Mouse (Mus musculus): ENCODE results near the gene Nynrin.

Nynrin gene

DNA sequence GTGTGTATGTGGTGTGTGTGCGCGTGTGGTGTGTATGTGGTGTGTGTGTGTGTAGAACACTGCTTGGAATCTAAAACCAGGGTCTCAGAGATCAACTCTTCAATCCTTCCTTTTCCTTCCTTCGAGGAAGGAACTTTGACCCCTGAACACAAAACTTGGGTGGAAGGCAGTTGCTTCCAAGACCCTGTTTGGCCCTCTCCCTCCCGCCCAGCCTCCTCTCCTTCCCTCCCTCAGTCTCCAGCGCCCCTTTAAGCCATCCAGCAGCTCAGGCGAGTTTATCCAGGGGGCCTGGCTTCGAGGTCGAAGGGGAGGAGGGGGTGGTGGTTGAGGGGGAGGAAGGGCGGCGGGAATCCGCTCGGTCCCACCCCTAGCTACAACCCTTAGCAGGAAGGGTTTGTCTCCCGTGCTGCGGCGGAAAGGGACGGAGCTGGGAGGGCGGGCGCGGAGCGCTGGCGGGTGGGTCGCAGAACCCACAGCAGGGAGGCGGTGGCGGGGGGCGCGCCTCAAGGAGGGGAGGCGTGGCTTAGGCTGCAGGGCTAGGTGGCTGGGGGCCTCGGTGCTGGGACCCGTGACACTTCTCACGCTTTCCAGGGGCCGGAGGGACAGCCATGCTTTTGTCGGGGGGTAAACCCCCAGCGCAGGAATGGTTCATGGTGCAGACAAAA is at the start of gene Nynrin:
Gene Nynrin (plus strand): TSS at position 390 of the 665 bp plus-strand sequence.
- DNase-seq = no peak

DNA sequence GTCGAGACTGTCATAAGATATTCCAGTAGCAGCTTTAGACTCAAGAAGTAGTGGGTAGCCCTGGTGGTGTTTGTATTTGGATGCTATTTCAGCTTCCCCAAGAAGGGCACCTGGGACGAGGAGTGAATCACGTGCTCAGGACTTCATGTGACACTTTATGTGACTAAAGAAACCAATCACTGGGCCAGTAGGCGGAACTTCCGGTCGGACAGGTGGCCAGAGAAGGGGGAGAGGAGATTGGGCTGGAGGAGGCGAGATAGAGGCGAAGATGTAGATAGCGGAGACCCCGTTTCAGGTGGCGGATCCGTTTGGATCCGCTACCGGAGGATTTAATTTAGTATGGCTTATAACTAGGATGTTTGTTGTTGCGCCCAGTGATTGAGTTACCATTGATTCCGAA is 38.9 kb upstream of the Nynrin start:
- peak; percentile 83 for DNase-seq

DNA sequence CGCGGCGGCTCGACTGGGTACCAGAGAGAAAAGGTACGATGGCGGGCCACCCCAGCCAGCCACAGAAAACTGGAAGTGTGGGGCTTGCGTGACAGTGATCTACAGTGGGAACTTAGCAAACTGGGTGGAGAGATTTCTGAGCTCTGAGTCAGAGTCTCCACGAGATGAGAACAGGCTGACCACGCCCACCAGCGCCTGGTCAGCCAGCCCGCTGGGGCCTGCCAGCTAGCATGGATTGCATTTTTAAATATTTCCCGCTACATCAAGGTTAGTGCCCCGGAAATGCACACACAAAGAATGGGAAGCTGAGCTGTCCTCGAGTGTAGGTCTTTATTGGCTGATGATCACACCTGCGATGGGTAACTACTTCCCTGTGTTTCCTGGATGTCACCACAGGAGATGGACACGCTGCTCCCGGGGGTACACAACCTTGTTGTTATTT is 38.5 kb upstream of the Nynrin start:
- DNase-seq = peak; percentile 37

DNA sequence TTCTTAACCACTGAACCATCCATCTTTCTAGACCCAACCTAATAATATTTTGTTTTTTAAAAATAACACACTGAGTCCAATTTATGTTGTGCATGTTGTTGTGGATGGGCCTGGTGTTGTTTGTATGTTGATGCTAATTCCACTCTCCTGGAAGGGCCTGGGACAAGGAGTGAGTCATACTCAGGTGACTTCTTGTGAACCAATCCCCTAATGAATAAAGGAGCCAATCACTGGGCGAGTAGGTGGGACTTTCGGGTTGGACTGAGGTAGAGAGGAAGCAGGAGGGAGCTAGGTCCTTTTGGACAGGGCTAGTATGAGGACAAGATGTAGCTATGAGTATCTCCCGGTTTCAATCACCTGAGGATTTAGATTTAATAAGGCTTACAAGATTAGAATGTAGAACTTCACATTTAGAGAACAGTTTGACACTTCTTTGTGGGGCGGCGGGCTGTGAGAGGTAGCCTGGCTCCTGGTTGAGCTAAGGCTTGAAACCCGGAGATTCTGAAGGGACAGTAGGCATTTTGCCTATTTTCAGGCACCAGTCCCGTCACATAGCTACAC is 33.9 kb upstream of the Nynrin start:
- DNase-seq = no peak

DNA sequence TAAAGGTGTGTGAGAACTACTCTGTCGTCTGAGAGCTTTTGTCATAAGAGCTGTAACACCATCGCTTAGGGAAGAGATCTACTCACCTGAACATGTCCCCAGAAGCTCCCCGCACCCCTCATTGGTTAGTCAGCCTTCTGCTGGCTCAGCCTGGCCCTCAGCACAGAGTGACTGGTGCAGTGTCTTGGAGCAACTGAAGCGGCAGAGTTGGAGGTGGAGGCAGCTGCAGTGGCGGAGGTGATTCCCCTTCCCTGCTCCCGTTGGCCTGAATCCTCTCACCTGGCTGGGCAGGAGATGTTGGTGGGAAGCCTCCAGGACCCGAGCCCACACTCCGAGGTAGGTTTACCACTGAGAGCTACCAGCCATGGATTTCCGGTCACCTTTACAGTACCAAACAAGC is 33.2 kb upstream of the Nynrin start:
- no peak for DNase-seq

DNA sequence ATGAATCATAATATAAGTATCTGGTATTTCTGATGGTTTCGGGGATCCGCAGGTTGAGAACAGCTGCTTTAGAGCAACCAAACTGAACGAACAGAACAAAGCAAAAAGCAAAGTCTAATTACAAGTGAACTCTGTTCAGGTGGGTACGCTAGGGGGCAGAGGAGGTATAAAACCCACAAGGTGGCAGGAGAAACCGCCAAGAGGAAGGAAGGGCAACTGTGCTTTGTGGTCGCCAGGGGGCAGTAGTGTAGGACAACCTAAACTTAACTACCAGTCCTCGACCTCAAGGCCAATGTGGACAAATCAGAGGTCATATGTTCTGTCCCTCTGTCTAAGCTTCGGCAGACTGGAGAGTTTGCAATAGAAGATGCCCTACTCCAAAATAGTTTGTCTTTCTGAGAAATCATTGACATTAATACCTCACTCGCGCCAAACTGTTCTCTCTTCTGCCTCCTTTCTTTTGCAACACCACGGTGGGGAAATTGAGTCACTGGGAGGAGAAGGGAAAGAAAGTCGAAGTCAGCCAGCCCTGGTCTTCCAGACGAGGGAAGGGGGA is 31.3 kb upstream of the Nynrin start:
- peak; percentile 45 for DNase-seq

DNA sequence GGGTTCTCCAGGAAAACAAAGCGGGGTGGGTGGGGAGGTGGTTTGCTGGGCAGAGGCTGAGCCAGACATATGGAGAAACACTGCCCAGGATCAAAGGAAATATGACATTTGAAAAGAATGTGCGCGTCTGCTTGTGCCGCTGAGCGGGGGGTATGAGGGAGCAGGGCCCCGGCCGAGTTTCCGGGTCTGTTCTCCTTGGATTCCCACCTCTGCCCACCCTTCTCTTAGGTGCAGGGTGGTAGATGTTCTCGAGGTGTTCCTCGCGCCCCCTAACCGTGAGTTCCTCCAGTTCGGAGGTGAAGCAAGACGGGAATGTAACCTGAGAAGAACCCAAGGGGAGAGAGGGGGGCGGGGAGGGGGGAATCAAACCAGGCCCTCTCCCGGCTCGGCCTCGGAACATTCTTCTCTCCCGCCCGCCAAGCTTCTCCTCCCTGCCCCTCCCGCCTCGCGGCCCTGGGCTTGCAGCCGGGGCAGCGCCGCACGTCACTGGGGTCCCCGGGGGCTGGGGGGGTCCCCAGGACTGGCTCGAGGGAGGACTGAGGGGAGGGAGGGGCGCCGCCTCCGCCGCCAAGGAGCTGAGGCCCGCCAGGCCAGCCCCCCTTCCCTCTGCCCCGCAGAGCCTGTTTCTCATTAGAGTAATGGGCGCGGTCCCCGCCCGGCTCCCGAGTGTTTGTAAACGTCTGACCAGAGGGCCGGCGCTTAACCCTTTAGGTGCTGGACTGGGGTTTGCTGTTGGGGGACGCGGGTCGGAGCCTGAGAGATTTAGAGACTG is 30.6 kb upstream of the Nynrin start, which contains the start of gene Nfatc4:
Gene Nfatc4 (plus strand): TSS at position 154 of the 772 bp plus-strand sequence.
- no peak for DNase-seq

DNA sequence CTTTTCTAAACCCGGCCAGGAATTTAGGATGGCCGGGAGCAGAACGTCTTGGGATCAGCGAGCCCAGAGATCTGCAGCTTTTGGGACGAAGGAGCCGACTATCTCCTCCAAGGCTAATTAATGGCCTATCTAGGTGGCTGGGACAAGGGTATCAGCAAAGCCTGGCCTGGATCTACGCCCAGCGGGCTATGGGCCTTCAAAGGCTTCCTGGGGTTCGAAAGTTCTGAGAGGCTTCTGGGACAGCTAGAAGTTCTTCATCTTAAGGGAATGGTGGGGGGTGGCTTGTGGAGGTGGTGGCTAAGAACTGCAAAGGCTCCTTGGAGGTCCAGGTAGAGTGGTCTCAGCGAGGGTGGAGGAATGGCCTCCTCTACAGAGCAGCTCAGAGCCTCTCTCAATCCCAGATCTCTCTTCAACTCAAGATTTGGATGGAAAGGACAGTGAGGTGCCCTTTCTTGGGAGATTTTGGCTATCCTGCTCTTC is 29.8 kb upstream of the Nynrin start:
- no peak for DNase-seq

DNA sequence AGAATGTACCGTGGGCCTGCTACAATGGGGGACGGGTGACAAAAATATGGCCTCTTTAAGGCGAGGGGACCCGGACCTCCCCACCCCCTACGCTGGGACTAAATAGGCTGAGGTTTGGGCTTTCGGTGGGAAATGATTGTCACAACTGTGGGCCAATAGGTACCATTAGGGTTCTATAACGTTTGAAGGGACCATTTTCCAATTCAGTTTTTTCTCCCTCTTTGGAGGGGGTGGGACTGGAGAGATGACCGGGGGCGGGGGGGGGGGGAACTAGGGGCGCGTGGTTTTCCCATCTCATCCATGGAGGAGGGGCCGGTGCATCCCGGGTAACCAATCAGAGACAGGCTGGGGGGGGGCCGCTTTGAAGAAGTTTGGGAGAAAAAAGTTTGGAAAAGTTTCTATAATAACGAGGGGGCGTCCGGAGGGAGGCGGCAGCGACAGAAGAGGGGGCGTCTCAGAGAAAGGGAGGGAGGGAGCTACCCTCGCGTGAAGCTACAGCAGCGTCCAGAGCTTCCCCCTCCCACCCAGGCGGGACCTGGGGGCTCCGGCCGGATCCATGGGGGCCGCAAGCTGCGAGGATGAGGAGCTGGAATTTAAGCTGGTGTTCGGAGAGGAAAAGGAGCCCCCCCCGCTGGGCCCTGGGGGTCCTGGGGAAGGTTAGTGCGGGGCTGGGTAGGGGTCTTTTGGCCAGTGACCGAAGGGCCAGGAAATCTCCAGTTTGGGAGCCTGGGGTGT is 29.2 kb upstream of the Nynrin start:
- DNase-seq = no peak

DNA sequence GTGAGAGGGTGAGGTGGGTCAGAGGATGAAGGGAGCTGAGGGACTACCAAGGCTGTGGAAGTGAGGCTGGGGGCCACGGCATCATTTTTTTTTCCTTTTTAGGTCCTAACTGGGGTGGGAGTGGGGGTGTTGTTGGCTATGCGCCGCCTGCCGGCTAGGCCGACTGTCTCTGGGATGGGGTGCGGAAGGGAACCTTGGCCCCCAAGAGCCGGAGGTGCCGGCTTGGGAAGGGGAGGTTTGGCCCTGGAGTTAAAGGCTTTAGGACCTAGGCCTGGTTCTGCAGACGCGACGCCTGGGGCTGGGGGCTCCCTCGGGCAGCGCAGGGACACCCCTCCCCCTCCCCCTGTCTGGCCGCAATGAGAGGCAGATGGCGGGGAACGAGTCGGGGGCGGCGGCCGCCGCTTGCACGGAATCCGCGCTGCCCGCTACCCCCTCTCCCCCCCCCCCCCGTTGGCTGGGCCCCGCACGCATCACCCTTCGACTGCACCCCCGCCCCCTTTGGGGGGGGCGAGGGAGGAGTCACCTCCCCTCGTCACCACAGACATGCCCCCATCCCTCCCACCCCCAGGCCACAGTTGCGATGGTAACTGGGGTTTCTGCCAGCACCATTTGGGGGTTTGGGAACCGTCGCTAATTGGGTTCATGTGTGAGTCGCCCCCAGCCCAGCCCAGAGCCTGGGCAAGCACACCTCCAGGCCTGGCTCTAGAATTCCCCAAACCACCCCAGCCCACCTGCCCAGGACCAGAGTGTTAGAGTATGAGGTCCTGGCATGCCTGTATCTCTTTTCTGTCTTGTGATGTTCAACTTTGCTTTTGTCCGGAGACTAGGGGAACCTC is 28.4 kb upstream of the Nynrin start:
- DNase-seq = no peak

DNA sequence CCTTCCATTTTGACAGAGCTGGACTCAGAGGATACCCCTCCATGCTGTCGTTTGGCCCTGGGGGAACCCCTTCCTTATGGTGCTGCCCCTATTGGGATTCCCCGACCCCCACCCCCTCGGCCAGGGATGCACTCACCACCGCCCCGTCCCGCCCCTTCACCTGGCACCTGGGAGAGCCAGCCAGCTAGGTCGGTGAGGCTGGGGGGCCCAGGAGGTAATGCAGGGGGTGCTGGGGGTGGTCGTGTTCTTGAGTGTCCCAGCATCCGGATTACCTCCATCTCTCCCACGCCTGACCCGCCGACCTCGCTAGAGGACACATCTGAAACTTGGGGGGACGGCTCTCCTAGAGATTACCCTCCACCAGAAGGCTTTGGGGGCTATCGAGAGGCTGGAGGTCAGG is 27.7 kb upstream of the Nynrin start:
- no peak for DNase-seq

DNA sequence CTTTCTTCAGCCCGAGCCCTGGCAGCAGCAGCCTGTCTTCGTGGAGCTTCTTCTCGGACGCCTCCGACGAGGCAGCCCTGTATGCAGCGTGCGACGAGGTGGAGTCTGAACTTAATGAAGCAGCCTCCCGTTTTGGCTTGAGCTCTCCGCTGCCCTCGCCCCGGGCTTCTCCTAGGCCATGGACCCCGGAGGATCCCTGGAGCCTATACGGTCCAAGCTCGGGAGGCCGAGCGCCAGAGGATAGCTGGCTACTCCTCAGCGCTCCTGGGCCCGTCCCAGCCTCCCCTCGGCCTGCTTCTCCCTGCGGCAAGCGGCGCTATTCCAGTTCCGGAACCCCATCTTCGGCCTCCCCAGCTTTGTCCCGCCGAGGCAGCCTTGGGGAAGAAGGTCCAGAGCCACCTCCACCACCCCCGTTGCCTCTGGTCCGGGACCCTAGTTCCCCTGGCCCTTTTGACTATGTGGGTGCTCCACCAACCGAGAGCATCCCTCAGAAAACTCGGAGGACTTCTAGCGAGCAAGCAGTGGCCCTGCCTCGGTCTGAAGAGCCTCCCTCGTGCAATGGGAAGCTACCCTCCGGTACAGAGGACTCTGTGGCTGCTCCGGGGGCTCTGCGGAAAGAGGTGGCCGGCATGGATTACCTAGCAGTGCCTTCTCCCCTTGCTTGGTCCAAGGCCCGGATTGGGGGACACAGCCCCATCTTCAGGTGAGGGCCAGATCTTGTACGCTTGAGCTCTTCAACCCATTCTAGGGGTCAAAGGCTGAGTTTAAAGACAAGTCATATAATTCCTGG is 27.1 kb upstream of the Nynrin start:
- no peak for DNase-seq

DNA sequence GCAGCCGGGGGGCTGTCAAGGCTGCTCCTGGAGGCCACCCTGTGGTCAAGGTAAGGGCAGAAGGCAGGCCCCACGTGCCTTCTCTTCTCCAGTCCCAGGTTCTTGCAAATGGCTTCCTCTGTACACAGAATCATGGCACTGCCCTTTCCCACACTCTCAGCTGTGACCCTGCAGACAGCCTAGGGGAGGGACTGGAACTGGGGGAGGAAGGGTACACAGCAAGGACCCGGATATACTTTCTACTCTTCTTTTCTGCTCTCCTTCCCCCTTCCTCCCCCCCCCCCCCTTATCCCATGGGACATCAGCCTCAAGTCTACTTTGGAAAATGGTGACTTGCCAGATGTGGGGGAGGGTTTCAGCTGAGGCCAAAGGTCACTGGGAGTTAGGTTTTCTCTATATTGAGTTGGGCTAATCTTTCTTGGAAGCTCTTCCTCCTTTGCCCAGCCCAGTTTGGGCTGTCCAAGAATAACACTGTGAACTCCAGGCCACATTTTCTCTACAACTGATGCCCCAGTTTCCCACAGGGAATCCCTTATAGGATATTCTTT is 25.0 kb upstream of the Nynrin start:
- no peak for DNase-seq

DNA sequence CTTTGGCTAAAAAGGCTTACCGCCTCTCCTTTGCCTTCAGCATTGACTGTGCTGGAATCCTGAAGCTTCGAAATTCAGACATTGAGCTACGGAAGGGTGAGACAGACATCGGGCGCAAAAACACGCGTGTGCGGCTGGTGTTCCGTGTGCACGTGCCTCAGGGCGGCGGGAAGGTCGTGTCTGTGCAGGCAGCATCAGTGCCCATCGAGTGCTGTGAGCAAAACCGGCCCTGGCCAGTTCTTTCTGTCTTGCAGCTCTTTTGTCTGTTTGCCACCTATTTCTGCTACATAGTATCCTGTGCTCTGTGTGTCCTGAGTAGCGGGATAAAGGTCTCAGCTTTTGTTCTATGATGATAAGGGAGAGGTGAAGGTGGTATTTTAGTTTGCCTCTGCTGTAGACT is 24.0 kb upstream of the Nynrin start:
- no peak for DNase-seq

DNA sequence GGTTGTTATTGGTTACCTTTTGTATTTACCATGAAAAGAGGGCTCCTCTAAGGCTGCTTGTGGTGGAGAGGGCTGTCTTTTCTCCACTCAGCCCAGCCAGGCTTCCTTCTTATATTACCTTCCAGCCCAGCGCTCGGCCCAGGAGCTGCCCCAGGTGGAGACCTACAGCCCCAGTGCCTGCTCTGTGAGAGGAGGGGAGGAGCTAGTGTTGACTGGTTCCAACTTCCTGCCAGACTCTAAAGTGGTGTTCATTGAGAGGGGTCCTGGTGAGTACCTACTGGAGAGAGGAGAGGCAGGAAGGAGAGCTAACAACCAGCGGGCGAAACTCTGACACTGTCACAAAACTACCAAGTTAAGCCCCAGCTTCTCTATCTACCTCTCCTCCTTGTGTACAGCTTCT is 23.5 kb upstream of the Nynrin start:
- DNase-seq = no peak

DNA sequence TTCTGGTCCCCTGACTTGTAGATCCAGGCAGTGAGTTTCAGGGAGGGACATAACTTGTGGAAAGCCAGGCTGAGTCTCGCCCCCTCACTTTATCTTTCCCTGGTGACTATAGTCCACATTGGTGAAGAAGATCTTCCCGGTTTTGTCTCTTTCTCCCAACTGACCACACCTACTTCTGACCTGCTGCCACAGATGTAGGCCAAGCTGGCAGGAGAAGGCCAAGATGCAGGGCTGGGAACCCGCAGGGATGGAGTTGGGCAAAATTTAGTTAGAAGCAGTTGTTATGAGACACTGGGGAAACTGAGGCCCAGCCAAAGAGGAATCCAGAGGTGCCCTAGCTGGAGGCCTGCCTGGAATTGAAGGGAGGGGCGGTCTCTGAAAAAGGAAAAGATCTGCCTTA is 20.7 kb upstream of the Nynrin start:
- DNase-seq = no peak

DNA sequence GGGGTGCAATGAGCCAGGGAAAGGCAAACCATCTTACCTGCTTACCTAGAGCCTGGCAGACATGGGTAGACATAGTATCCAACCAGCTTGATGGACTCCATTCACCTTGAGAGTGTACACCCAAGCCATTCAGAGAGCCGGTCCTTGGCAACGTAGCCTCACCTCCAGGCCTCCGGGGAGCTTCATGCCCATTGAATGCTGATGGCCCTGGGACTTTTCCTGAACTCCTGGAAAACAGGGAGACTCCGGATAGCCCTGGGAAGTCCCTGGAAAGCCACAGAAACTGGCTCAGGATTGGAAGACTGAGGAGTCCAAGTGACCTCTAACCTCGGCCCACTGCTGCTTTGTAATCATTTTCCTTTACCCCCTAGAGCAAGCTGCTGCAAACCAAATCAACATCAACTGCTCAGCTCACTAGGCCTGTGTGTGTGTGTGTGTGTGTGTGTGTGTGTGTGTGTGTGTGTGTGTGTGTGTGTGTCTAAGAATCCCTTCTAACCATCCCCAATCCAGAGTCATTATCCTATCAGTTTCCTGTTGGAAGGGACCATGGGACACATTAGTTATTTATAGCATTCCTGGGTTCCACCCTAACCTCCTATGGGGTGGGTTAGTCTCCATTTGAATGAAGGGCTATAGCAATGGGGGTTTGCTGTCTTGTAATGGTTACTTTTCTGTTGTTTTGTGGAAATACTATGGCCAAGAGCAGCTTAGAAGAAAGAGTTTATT is 18.8 kb upstream of the Nynrin start:
- DNase-seq = no peak

DNA sequence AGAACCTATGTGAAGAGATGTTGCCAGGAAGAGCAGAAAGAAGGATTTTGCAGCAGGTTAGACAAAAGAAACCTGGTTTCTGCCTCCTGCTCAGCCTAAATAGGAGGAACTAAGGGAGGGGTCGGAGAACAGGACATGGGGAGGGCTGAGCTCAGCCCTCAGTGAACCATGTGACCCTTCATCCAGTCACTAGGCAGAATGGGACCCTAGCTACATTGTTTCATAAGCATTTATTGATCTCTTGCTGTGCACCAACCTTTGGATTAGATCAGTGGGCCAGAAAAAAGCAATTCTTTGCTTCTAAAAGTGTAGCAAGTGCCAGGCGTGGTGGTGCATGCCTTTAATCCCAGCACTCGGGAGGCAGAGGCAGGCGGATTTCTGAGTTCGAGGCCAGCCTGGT is 15.5 kb upstream of the Nynrin start:
- DNase-seq = no peak

DNA sequence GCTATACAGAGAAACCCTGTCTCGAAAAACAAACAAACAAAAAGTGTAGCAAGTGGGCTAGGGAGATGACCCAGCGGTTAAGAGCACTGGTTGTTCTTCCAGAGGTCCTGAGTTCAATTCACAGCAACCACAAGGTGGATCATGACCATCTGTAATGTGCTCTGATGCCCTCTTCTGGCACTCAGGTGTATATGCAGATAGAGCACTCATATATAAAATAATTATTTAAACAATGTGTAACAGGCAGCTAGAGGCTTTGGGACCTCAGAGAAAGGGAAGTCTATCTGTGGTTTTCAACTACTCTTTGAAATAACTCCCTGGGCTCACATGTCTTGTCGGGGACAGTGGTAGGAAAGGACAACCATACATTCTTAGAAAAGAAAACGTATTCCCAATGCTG is 15.1 kb upstream of the Nynrin start:
- no peak for DNase-seq

DNA sequence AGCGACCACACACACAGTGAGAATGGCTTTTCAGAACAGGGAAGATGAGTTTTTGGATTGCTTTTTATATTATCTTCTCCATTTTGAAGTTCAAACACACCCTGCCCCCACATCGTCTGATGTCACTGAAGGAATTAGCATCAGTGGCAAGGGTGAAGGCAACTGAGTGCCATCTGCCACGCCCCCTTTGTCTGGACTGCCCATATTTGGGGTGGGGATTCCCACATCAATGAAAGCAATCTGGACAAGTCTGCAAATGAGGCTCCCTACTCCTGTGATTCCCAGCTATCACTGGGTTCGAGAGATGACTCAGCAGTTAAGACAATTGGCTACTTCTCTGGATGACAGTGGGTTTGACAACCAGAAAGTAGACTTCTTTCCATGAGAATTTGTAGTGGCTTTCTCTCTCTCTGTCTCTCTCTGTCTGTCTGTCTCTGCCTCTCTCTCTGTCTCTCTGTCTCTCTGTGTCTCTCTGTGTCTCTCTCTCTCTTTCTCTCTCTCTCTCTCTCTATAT is 12.9 kb upstream of the Nynrin start:
- no peak for DNase-seq

All from cerebellum, adult 11-12 months (tissue).